Mouse (Mus musculus) embryonic fibroblast, embryonic 13.5 days (primary cell): ENCODE results near the gene Calcrl.

Source experiments
- CTCF ChIP-seq: IDR thresholded peaks from 2 replicates; pipeline ENCODE4 v1.5.1; 2011; ENCODE audit warnings: mild to moderate bottlenecking, control low read depth, low read length, moderate library complexity, borderline replicate concordance; ENCODE audit not compliant: insufficient read depth
- POLR2A ChIP-seq: IDR thresholded peaks from 2 replicates; pipeline ENCODE4 v1.6.1; 2011; ENCODE audit warnings: low read depth, mild to moderate bottlenecking, control low read depth, low read length, moderate library complexity

DNA sequence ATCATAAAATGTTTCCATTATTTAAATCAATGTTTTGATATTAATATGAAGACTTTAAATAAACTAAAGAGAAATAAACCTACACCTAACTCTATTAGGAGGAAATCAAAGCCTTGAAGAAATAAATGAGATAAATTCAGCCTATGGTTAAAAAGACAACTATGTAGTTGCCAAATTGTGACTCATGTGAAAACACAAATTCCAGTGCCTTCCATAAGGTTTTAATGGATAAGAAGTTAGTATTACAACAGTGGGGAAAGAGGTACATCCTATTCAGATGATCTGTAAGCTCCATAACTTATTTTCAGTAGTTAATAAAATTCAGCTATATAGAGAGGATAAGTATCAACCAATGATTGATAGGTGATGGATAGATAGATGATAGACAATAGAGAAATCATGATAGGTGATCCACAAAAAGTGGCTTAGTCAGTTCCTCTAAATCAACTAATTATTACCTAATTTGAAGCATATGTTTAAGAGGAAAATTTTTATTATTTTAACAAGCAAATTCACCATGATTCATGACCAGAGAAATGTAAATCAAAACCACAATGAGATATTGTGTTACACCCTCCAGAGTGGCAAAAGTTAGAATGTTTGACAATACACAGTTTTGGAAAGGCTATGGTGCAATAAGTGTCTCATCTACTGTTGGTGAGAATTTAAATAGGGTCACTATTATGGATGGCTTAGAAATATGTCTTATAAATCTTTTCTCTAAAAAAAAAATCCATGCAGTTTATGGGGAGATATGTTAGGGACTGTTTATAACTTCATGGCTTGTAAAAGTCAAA lies 15.2 kb downstream of the Calcrl start:
- no peak for TF ChIP-seq POLR2A
- no peak for TF ChIP-seq CTCF
